ENCODE assay signal across 8 mouse cellular contexts in the genomic region with DNA sequence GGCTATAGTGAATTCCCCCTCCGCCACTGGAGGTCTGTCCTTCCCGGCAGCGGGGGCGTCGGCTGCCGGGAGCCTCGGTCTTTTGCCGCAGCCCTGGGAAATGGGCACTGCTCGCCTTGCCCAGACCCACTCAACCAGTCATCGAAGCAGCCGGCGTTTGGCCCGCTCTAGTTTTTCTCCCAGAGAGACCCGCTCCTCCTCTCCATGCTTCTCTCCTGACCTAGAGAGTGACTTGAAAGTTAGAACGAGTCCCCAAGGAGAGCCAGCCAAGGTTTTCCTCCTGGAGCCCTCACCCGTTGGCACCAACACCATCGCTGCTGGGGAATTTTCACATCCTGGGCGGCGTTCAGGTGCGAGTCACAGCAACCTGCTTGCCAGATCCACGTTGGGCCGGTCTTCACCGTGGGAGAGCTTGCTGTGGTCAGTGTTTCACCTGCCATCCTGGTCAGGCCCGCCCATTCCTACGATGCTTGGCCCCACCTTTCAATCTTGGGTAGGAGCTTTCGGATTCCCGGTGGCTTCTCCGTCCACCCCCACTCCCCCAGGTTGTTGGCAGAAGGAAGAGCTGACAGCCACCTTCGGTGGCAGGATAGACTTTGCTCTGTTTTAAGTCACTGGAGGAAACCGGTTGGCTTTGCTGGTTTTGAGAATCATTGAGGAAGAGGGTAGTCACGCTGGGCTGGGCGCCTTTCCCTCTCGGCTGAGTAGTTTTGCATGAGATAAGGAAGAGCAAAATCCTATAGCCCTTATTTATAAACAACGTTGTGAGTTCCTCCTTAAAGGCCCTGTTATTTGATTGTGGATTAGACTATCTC. TPM values are rescaled to one million over a fixed set of nuclear protein-coding genes. Genes with fewer than 3 reads are reported as not detected.
DNase-seq lines count a peak whose midpoint lies in the region; ATAC-seq and TF ChIP-seq lines count a peak whose summit lies in the region.

No protein-coding gene starts in this region.

- no peaks in the 10 kb centered on the region for H3K9me3 ChIP-seq in forebrain, postnatal 0 days (ENCODE audit: low read length)
- no peaks in the 10 kb centered on the region for H3K9me3 ChIP-seq in kidney, embryonic 15.5 days (replicated peaks)
- no peaks in the 10 kb centered on the region for H3K9me3 ChIP-seq in lung, embryonic 14.5 days (ENCODE audit: low read depth, low read length)

- WGBS in thymus, adult 2 months: 2% methylated on average over 34 of the region's 34 CpGs
- WGBS in forebrain, postnatal 0 days: 3% methylated on average over 34 of the region's 34 CpGs
- WGBS in kidney, embryonic 15.5 days: 2% methylated on average over 34 of the region's 34 CpGs
- WGBS in lung, embryonic 14.5 days: 2% methylated on average over 34 of the region's 34 CpGs
- under 1% methylated on average over 34 of the region's 34 CpGs for WGBS in small intestine, adult 2 months

- H3K27ac ChIP-seq in thymus, adult 2 months (ENCODE audit: control insufficient read depth, insufficient read depth, low read length): peak overlapping the region; percentile 2; the same call in 1 of the 2 replicates
- H3K27ac ChIP-seq in forebrain, postnatal 0 days (ENCODE audit: low read depth, low read length): peak overlapping the region; percentile 78
- H3K27ac ChIP-seq in kidney, embryonic 15.5 days: peak overlapping the region; percentile 93
- peak overlapping the region; percentile 63 for H3K27ac ChIP-seq in lung, embryonic 14.5 days (ENCODE audit: low read depth)
- H3K27ac ChIP-seq in small intestine, adult 2 months (ENCODE audit: insufficient read depth, low read depth, low read length): peak overlapping the region; percentile 79

- peak overlapping the region; percentile 80 for H3K9ac ChIP-seq in forebrain, postnatal 0 days
- H3K9ac ChIP-seq in kidney, embryonic 15.5 days: peak overlapping the region; percentile 87
- peak overlapping the region; percentile 78 for H3K9ac ChIP-seq in lung, embryonic 14.5 days

- H3K4me1 ChIP-seq in thymus, adult 2 months (replicated peaks; ENCODE audit: control insufficient read depth, insufficient read depth, low read length): peaks cover 12% of the 10 kb centered on the region
- peaks cover 27% of the 10 kb centered on the region for H3K4me1 ChIP-seq in forebrain, postnatal 0 days (ENCODE audit: insufficient read depth)
- peaks cover 57% of the 10 kb centered on the region for H3K4me1 ChIP-seq in kidney, embryonic 15.5 days
- H3K4me1 ChIP-seq in lung, embryonic 14.5 days (ENCODE audit: insufficient read depth): peaks cover 15% of the 10 kb centered on the region
- peaks cover 31% of the 10 kb centered on the region for H3K4me1 ChIP-seq in small intestine, adult 2 months (ENCODE audit: control insufficient read depth, insufficient read depth, insufficient read length, low read length)

- peak; percentile 22; the same call in 1 of the 2 replicates for ATAC-seq in cerebellum, adult (ENCODE audit: insufficient number of reproducible peaks, low FRiP score, low TSS enrichment)
- ATAC-seq in forebrain, postnatal 0 days: peak; percentile 21
- ATAC-seq in kidney, embryonic 15.5 days (replicated peaks; ENCODE audit: low FRiP score): peak; percentile 20
- ATAC-seq in lung, embryonic 14.5 days (ENCODE audit: insufficient read depth): no peak; the same call in none of the 2 replicates
- ATAC-seq in frontal cortex, adult (ENCODE audit: low TSS enrichment): no peak

- H3K4me3 ChIP-seq in thymus, adult 2 months (ENCODE audit: control insufficient read depth, insufficient read depth, low read length): peak overlapping the region; percentile 72
- peak overlapping the region; percentile 93 for H3K4me3 ChIP-seq in forebrain, postnatal 0 days (ENCODE audit: low read depth, low read length)
- H3K4me3 ChIP-seq in kidney, embryonic 15.5 days (replicated peaks): peak overlapping the region; percentile 95
- peak overlapping the region; percentile 95 for H3K4me3 ChIP-seq in lung, embryonic 14.5 days (ENCODE audit: low read depth, low read length)
- peak overlapping the region; percentile 76 for H3K4me3 ChIP-seq in small intestine, adult 2 months (ENCODE audit: low read depth, low read length)

- no peak for TF ChIP-seq POLR2A in thymus, adult 2 months (IDR thresholded peaks at IDR 0.05; ENCODE audit: control insufficient read depth, extremely low read depth, insufficient read depth, low read length, poor library complexity)
- 0 out of 2 replicates have a peak, but pooled peaks have one; percentile 33 for TF ChIP-seq POLR2A in small intestine, adult 2 months (IDR thresholded peaks at IDR 0.05; ENCODE audit: low read depth, low read length)

- H3K4me2 ChIP-seq in forebrain, postnatal 0 days (ENCODE audit: low read depth): peak overlapping the region; percentile 85
- H3K4me2 ChIP-seq in kidney, embryonic 15.5 days: peak overlapping the region; percentile 89
- peak overlapping the region; percentile 97 for H3K4me2 ChIP-seq in lung, embryonic 14.5 days

- no peak for TF ChIP-seq CTCF in thymus, adult 2 months (IDR thresholded peaks at IDR 0.05; ENCODE audit: borderline replicate concordance, control insufficient read depth, extremely low read depth, insufficient read depth, low read length, poor library complexity)
- no peak for TF ChIP-seq CTCF in forebrain, postnatal 0 days (IDR thresholded peaks at IDR 0.05; ENCODE audit: low read depth)
- TF ChIP-seq CTCF in lung, embryonic 14.5 days (IDR thresholded peaks at IDR 0.05; ENCODE audit: low read depth): no peak
- no peak for TF ChIP-seq CTCF in small intestine, adult 2 months (IDR thresholded peaks at IDR 0.05; ENCODE audit: extremely low read depth, insufficient read length, insufficient replicate concordance, low read depth, low read length)

- H3K36me3 ChIP-seq in thymus, adult 2 months (ENCODE audit: control insufficient read depth, insufficient read depth, low read length): no peaks in the 10 kb centered on the region
- no peaks in the 10 kb centered on the region for H3K36me3 ChIP-seq in forebrain, postnatal 0 days (ENCODE audit: insufficient read depth)
- no peaks in the 10 kb centered on the region for H3K36me3 ChIP-seq in kidney, embryonic 15.5 days
- 0 out of 2 replicates have a peak, but pooled peaks cover 11% of the 10 kb centered on the region for H3K36me3 ChIP-seq in lung, embryonic 14.5 days (ENCODE audit: insufficient read depth)
- H3K36me3 ChIP-seq in small intestine, adult 2 months (ENCODE audit: control insufficient read depth, insufficient read depth, low read length): no peaks in the 10 kb centered on the region

- no peak for DNase-seq in thymus, adult 2 months
- DNase-seq in thymus, postnatal 0 days (ENCODE audit: low spot score): no peak
- DNase-seq in forebrain, postnatal 0 days: peak; percentile 41
- peak; percentile 37 for DNase-seq in lung, embryonic 14.5 days

- H3K27me3 ChIP-seq in thymus, adult 2 months (ENCODE audit: control insufficient read depth, insufficient read depth, low read length): no peaks in the 10 kb centered on the region
- H3K27me3 ChIP-seq in forebrain, postnatal 0 days (ENCODE audit: insufficient read depth, low read length): no peaks in the 10 kb centered on the region
- H3K27me3 ChIP-seq in kidney, embryonic 15.5 days: no peaks in the 10 kb centered on the region
- H3K27me3 ChIP-seq in lung, embryonic 14.5 days (ENCODE audit: insufficient read depth, low read length): no peaks in the 10 kb centered on the region
- no peaks in the 10 kb centered on the region for H3K27me3 ChIP-seq in small intestine, adult 2 months (ENCODE audit: control insufficient read depth, insufficient read depth, low read length)

RNA-seq across cellular contexts. Expression of gene Stk40, which starts 0.7 kb away (rescaled TPM):
- polyA plus RNA-seq in thymus, adult 2 months (2012; rRNA removed): 36.5 and 43.1 TPM in 2 replicates
- 26.5 and 28.8 TPM in 2 replicates for polyA plus RNA-seq in thymus, postnatal 0 days (2015; fragmentation: Nextera tagmentation; extraction: Ambion mirVana)
- 11.7 and 19.6 TPM in 2 replicates for total RNA-seq in forebrain, postnatal 0 days (2014; rRNA removed)
- 13.3 and 14.9 TPM in 2 replicates for polyA plus RNA-seq in forebrain, postnatal 0 days (2015; fragmentation: Nextera tagmentation; extraction: Ambion mirVana)
- 38.2 and 41.3 TPM in 2 replicates for polyA plus RNA-seq in kidney, embryonic 15.5 days (2015; fragmentation: Nextera tagmentation; extraction: Ambion mirVana)
- 30.7 and 38.0 TPM in 2 replicates for polyA plus RNA-seq in lung, embryonic 14.5 days (2014; fragmentation: Nextera tagmentation; extraction: Ambion mirVana)
- 14.5 and 24.0 TPM in 2 replicates for polyA plus RNA-seq in small intestine, adult 2 months (2012; rRNA removed)

RNA-seq across cellular contexts. Expression of gene Lsm10, which starts 8.0 kb away (rescaled TPM):
- 41.0 and 41.7 TPM in 2 replicates for polyA plus RNA-seq in thymus, adult 2 months (2012; rRNA removed)
- 55.9 and 61.0 TPM in 2 replicates for polyA plus RNA-seq in thymus, postnatal 0 days (2015; fragmentation: Nextera tagmentation; extraction: Ambion mirVana)
- 36.1 and 37.1 TPM in 2 replicates for total RNA-seq in forebrain, postnatal 0 days (2014; rRNA removed)
- 54.5 and 59.5 TPM in 2 replicates for polyA plus RNA-seq in forebrain, postnatal 0 days (2015; fragmentation: Nextera tagmentation; extraction: Ambion mirVana)
- polyA plus RNA-seq in kidney, embryonic 15.5 days (2015; fragmentation: Nextera tagmentation; extraction: Ambion mirVana): 51.8 and 52.9 TPM in 2 replicates
- polyA plus RNA-seq in lung, embryonic 14.5 days (2014; fragmentation: Nextera tagmentation; extraction: Ambion mirVana): 50.2 and 50.6 TPM in 2 replicates
- polyA plus RNA-seq in small intestine, adult 2 months (2012; rRNA removed): 10.7 and 13.3 TPM in 2 replicates

RNA-seq across cellular contexts. Expression of gene Eva1b, which starts 43.1 kb away (rescaled TPM):
- 94.3 and 95.2 TPM in 2 replicates for polyA plus RNA-seq in thymus, adult 2 months (2012; rRNA removed)
- polyA plus RNA-seq in thymus, postnatal 0 days (2015; fragmentation: Nextera tagmentation; extraction: Ambion mirVana): 28.2 and 28.7 TPM in 2 replicates
- total RNA-seq in forebrain, postnatal 0 days (2014; rRNA removed): 12.9 and 14.4 TPM in 2 replicates
- 10.6 and 12.6 TPM in 2 replicates for polyA plus RNA-seq in forebrain, postnatal 0 days (2015; fragmentation: Nextera tagmentation; extraction: Ambion mirVana)
- polyA plus RNA-seq in kidney, embryonic 15.5 days (2015; fragmentation: Nextera tagmentation; extraction: Ambion mirVana): 90.0 and 98.5 TPM in 2 replicates
- 92.6 and 97.8 TPM in 2 replicates for polyA plus RNA-seq in lung, embryonic 14.5 days (2014; fragmentation: Nextera tagmentation; extraction: Ambion mirVana)
- 45.0 and 54.3 TPM in 2 replicates for polyA plus RNA-seq in small intestine, adult 2 months (2012; rRNA removed)

RNA-seq across cellular contexts. Expression of gene Oscp1, which starts 46.1 kb away (rescaled TPM):
- polyA plus RNA-seq in thymus, adult 2 months (2012; rRNA removed): 0.99 and 1.1 TPM in 2 replicates
- polyA plus RNA-seq in thymus, postnatal 0 days (2015; fragmentation: Nextera tagmentation; extraction: Ambion mirVana): 4.8 and 5.0 TPM in 2 replicates
- total RNA-seq in forebrain, postnatal 0 days (2014; rRNA removed): 30.8 and 32.8 TPM in 2 replicates
- 37.4 and 43.7 TPM in 2 replicates for polyA plus RNA-seq in forebrain, postnatal 0 days (2015; fragmentation: Nextera tagmentation; extraction: Ambion mirVana)
- polyA plus RNA-seq in kidney, embryonic 15.5 days (2015; fragmentation: Nextera tagmentation; extraction: Ambion mirVana): 19.0 and 19.1 TPM in 2 replicates
- polyA plus RNA-seq in lung, embryonic 14.5 days (2014; fragmentation: Nextera tagmentation; extraction: Ambion mirVana): 18.1 TPM in 2 replicates
- 0.37 and 1.6 TPM in 2 replicates for polyA plus RNA-seq in small intestine, adult 2 months (2012; rRNA removed)

RNA-seq across cellular contexts. Expression of gene Mrps15, which starts 57.7 kb away (rescaled TPM):
- polyA plus RNA-seq in thymus, adult 2 months (2012; rRNA removed): 56.2 and 70.7 TPM in 2 replicates
- 118 and 143 TPM in 2 replicates for polyA plus RNA-seq in thymus, postnatal 0 days (2015; fragmentation: Nextera tagmentation; extraction: Ambion mirVana)
- total RNA-seq in forebrain, postnatal 0 days (2014; rRNA removed): 52.1 and 58.2 TPM in 2 replicates
- polyA plus RNA-seq in forebrain, postnatal 0 days (2015; fragmentation: Nextera tagmentation; extraction: Ambion mirVana): 116 and 120 TPM in 2 replicates
- 150 and 153 TPM in 2 replicates for polyA plus RNA-seq in kidney, embryonic 15.5 days (2015; fragmentation: Nextera tagmentation; extraction: Ambion mirVana)
- polyA plus RNA-seq in lung, embryonic 14.5 days (2014; fragmentation: Nextera tagmentation; extraction: Ambion mirVana): 134 and 138 TPM in 2 replicates
- polyA plus RNA-seq in small intestine, adult 2 months (2012; rRNA removed): 130 and 204 TPM in 2 replicates

Comparison
In these comparisons a context has a peak if more than half of its experiments do, and no peak if none do; other contexts are left out.
1. DNase-seq: peak in forebrain, postnatal 0 days (single experiment) and lung, embryonic 14.5 days (single experiment); none in thymus, adult 2 months (single experiment) and thymus, postnatal 0 days (single experiment).
2. H3K27ac ChIP-seq: peak in every context shown above with its lines; median percentile 93 in kidney, embryonic 15.5 days; 79 in small intestine, adult 2 months; 78 in forebrain, postnatal 0 days; 63 in lung, embryonic 14.5 days; 2 in thymus, adult 2 months.
3. ATAC-seq: peak in cerebellum, adult (single experiment), forebrain, postnatal 0 days (single experiment) and kidney, embryonic 15.5 days (single experiment); none in lung, embryonic 14.5 days (single experiment) and frontal cortex, adult (single experiment).
4. Peak in every context shown above with its lines, with median percentiles within 50 percentile points of each other: H3K4me3 ChIP-seq, H3K4me2 ChIP-seq and H3K9ac ChIP-seq.